Mouse (Mus musculus) hindbrain, embryonic 16.5 days (tissue): ENCODE data around the gene Il15ra. TPM values are rescaled to one million over a fixed set of nuclear protein-coding genes. Genes with fewer than 3 reads are reported as not detected.
A peak's percentile ranks its signal among the peaks of the same experiment; 100 is the strongest.

Source experiments
- ATAC-seq: fragments of 200-750 bp; cut with Nextera tagmentation; 2 replicates; pipeline ENCODE4 v1.8.0; 2017; ENCODE audit warnings: moderate TSS enrichment, moderate library complexity
- H3K27ac ChIP-seq: fragments of 300-500 bp; sonication (generic); 2 replicates; pipeline ENCODE4 v1.5.1; 2014; ENCODE audit warnings: low read depth, mild to moderate bottlenecking, control low read depth, low read length, moderate library complexity
- H3K27me3 ChIP-seq: fragments of 300-500 bp; sonication (generic); replicated peaks from 2 replicates; pipeline ENCODE4 v1.6.1; 2014; ENCODE audit warnings: low read length; ENCODE audit not compliant: control insufficient read depth, insufficient read depth
- H3K36me3 ChIP-seq: fragments of 300-500 bp; sonication (generic); 2 replicates; pipeline ENCODE4 v1.6.1; 2014; ENCODE audit warnings: mild to moderate bottlenecking, low read length, moderate library complexity, mixed read lengths; ENCODE audit not compliant: control insufficient read depth, insufficient read depth
- H3K4me1 ChIP-seq: fragments of 300-500 bp; sonication (generic); 2 replicates; pipeline ENCODE4 v1.6.1; 2014; ENCODE audit warnings: low read depth, low read length; ENCODE audit not compliant: control insufficient read depth, insufficient read depth
- H3K4me2 ChIP-seq: fragments of 300-500 bp; sonication (generic); 2 replicates; pipeline ENCODE4 v1.6.1; 2014; ENCODE audit warnings: mild to moderate bottlenecking, low read length, control low read depth, moderate library complexity
- H3K4me3 ChIP-seq: fragments of 300-500 bp; sonication (generic); 2 replicates; pipeline ENCODE4 v1.5.1; 2014; ENCODE audit warnings: mild to moderate bottlenecking, low read length, control low read depth, moderate library complexity
- H3K9ac ChIP-seq: fragments of 300-500 bp; sonication (generic); 2 replicates; pipeline ENCODE4 v1.6.1; 2014; ENCODE audit warnings: low read depth, mild to moderate bottlenecking, control low read depth, low read length, moderate library complexity
- H3K9me3 ChIP-seq: fragments of 300-500 bp; sonication (generic); 2 replicates; pipeline ENCODE4 v1.6.1; 2014; ENCODE audit warnings: mild to moderate bottlenecking, low read length, moderate library complexity; ENCODE audit not compliant: control insufficient read depth
- WGBS: fragments of 180-500 bp; shearing (Covaris S2); extraction: QIAGEN DNeasy Blood & Tissue Kit; methylation state at CpG from one replicate; pipeline ENCODE4 v1.1.7; 2014; 5-methylcytosine and 5-hydroxymethylcytosine counted together
- polyA plus RNA-seq: library from polyadenylated mRNA; unstranded; fragments of >200 nt; fragmentation: Nextera tagmentation; extraction: Ambion mirVana; gene quantifications from 2 replicates; pipeline ENCODE4 v1.2.1, GENCODE M21; 2015

Il15ra gene
- polyA plus RNA-seq, 1 experiment from 2014 or later, result 1.2 TPM

- H3K9me3 ChIP-seq, result no peaks in the 10 kb centered on the region
- peak overlapping the region; percentile 90 for H3K4me3 ChIP-seq
- peak overlapping the region; percentile 81 for H3K9ac ChIP-seq
- H3K36me3 ChIP-seq, result peaks cover 13% of the 10 kb centered on the region
- H3K4me2 ChIP-seq, result peak overlapping the region; percentile 57
- under 1% methylated on average over 43 of the region's 43 CpGs for WGBS
- H3K27ac ChIP-seq, result peak overlapping the region; percentile 87
- peak; percentile 91 for ATAC-seq
- no peaks in the 10 kb centered on the region for H3K27me3 ChIP-seq
- peaks cover 24% of the 10 kb centered on the region for H3K4me1 ChIP-seq
Observed at GRCm38 (mm10) chr2:11778087-11778823, 73.2 kb downstream of the Il15ra start.

Other genes with a start within 250 kb of the Il15ra start
- 28.5 and 33.9 TPM in 2 replicates for gene Pfkfb3, start 151.2 kb upstream of the Il15ra start, polyA plus RNA-seq
- gene Rbm17, start 101.1 kb upstream of the Il15ra start, polyA plus RNA-seq, result 120 and 125 TPM in 2 replicates
- not detected in 2 replicates for gene Gm17490, start 79.0 kb upstream of the Il15ra start, polyA plus RNA-seq
- gene Il2ra, start 62.5 kb upstream of the Il15ra start, polyA plus RNA-seq, result 0.08 TPM in 1 of 2 replicates, not detected in the other
- 124 and 136 TPM in 2 replicates for gene Fbh1, start 72.3 kb downstream of the Il15ra start, polyA plus RNA-seq
- 38.3 and 46.4 TPM in 2 replicates for gene Ankrd16, start 72.6 kb downstream of the Il15ra start, polyA plus RNA-seq